Mouse (Mus musculus): ENCODE measurements around the gene Rab25.
A peak's percentile ranks its signal among the peaks of the same experiment; 100 is the strongest.

Gene Rab25

DNA sequence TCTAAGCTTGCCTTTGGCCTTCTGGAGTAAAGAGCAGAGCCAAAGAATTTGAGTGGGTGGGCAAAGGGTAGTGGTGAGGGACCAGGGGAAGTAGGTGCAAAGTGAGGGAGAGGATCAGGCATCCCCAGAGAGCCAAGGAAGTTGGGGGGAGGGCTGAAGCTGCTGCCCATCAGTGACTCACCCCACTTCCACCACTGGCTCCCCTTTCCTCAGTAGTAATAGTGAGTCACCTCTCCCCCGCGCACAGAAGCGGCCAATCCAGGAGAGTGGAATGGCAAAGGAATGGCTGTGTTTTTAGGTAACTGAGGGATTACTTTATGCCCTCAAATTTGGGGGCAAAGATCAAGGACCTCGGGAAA is 44.6 kb downstream of the Rab25 start:
- peak; percentile 70 to 74 for DNase-seq (ENCODE audit: low spot score in 2 of 2)

GRCm38 (mm10) chr3:88502641-88503504 is 45.2 kb downstream of the Rab25 start:
- peak; percentile 91 to 92 for DNase-seq (ENCODE audit: low spot score in 2 of 2)

DNA sequence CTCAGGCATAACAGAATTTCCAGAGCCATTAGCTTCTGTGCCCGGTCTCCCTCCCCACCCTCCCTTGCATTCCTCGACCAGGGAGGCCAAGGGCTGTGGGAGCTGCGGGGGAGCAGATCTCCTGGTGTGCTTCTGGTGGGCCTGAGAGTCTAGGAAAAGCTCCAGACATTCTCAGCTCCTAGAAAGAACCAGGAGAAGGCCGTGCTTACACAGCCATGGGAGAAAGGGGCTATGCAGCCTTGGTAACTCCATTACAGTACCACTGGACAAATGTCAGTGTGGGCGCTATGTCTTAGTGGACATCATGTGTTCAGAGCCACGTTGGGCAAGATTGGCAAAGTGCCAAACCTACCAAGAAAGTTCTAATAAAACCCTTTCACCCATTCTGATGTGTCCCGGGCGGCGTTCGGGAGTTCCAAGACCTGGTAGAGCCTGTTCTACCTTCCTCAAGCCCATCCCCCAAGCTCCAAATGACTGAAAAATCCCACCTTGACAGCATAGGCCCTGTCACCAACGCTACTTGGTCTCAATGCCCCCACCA is 46.0 kb downstream of the Rab25 start:
- peak in 1 of 2 experiments; percentile 48 for DNase-seq (ENCODE audit: low spot score in 2 of 2)

DNA sequence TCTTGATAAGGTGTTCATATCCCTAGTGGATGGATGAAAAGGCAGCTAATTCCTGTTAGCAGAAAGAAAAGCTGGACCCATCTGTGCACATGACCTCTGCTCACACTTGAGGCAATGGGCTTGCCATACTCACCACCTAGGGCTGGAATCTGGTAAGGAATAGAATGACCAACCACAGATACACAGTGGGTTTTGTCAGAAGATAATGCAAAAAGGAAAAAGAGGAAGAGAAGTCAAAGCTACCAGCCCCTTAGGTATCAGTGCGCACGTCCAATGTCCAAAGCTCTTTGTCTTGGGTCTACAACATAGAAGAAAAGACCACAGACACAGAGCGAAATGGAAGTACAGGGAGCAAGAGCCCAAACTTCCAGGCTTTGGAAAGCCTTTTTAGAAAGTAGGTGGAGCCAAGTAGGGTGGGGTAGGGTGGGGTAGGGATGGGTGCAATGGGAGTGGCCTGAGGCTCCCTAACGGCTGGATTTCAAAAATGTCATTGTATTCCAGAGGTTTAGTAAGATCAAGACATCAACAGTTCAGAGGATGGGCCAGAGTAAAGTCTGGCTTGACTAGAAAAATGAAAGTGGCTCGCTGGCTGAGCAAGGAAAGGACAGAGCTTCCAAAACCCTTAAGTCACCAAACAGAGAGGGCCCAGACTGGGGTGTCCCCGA is 46.6 kb downstream of the Rab25 start:
- DNase-seq (ENCODE audit: low spot score in 2 of 2): no peak

- DNase-seq (ENCODE audit: low spot score in 2 of 2): no peak
Observed at GRCm38 (mm10) chr3:88500655-88501365, 47.3 kb downstream of the Rab25 start.

DNA sequence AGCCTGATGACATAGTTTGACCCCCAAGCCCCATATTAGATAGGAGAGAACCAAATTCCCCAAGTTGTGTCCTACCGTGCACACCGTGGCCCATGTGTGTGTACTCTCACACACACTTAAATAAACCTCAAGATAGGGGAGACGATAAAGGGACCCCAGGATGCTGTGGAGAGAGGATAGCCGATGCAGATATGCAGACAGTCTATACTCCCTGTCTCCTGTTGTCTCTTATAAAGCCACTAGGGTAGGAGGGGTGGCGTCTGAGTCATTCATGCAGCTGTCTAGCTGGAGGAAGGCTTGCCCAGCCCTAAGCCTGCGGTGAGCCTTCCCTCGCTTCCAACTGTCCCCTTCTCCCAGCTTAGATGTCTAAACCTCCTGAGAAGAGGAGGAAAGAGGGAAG is 48.0 kb downstream of the Rab25 start:
- DNase-seq (ENCODE audit: low spot score in 2 of 2): no peak

GRCm38 (mm10) chr3:88499580-88499979 is 48.5 kb downstream of the Rab25 start:
- DNase-seq (ENCODE audit: low spot score in 2 of 2): no peak

DNA sequence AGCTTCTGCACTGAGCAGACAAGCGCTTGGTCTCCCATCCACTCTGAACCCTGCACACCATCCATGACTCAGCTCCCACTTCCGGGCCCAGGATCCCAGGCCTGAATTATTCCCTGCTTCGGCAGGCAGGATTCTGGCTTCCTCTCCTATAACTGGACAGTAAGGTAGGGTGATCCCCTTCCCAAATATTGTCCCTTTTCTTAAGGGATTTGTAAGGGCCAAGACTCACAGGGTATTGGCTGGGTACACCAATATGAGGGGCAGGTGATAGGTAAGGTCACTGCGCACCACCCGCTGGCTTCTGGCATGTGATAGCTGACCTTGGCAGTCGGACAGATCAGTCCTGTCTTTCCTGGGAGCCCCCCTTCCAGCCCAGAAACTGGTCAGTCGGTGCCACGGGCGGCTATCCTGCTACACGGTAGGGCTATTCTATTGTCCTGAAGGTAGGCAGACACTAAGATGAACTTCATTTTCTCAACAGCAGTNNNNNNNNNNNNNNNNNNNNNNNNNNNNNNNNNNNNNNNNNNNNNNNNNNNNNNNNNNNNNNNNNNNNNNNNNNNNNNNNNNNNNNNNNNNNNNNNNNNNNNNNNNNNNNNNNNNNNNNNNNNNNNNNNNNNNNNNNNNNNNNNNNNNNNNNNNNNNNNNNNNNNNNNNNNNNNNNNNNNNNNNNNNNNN is 52.2 kb downstream of the Rab25 start:
- no peak for DNase-seq (ENCODE audit: low spot score in 2 of 2)

DNA sequence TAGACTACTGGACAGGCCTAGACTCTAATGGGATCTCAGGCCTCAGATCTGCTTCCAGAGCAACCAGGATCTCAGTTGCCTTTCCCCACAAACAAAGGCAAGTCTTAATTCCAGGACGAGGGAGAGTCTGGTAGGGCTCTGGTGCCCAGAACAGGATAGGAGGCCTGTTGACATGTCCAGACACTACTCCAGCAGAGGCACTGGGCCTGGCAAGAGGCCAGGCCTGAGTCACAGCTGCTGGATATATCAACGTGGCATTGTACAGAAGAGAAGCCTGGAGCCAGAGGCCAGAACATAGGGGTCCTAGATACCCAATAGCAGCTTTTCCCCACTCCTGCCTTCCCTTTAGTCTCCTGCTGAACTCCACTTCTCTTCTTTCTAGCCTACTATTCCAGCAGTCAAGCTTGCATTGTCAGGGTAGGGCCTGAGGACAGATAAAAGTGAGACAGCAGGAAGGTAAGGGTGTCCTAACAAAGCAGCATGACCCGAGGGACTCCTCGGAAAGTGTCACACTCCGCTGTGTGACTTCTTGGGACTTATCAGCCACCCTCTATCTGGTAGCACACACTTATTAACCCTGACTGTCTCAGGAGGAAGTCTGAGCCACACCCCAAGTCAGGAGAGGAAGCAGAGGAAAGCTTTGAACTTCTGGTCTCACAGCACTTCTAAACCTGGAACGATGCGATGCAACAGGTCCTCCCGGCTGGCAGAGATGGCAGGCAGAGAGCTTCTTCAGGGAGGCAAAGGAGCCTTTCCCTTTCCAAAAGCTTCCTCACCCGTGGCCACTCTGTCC is 53.1 kb downstream of the Rab25 start:
- DNase-seq (ENCODE audit: low spot score in 2 of 2): peak in 1 of 2 experiments; percentile 53

- DNase-seq (ENCODE audit: low spot score in 2 of 2): no peak
Observed at GRCm38 (mm10) chr3:88493706-88494582, 54.2 kb downstream of the Rab25 start.
